Mouse (Mus musculus): ENCODE measurements around the gene Ccser1. TPM values are rescaled to one million over a fixed set of nuclear protein-coding genes. Genes with fewer than 3 reads are reported as not detected.

Gene Ccser1
- polyA plus RNA-seq, 1 experiment from 2014 or later: 2.0 TPM

DNA sequence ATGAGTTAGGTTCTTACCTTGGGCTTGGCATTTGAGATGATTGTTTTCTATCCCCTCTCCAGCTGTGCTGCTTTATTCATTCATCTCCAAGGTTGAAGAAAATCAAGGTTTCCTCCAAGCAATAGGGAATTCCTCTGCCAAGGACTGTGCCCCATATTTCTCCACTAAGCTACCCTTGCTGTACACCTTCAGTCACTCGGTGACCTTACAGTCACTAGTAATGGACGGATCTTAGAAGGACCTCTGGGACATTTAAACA lies 251.5 kb downstream of the Ccser1 start:
- Histone ChIP-seq H3K9me3 (replicated peaks) (no peaks in the 10 kb centered on the region), H3K27ac (replicated peaks) (peak overlapping the region; percentile 78; the same call in 1 of the 2 replicates), H3K4me3 (no peak overlapping the region), H3K4me1 (peaks cover 28% of the 10 kb centered on the region), H3K36me3 (no peaks in the 10 kb centered on the region), H3K27me3 (ENCODE audit: low read depth, poor library complexity, severe bottlenecking) (no peaks in the 10 kb centered on the region)
- 56% methylated on average over 2 of the region's 2 CpGs for WGBS
- no peak for DNase-seq (ENCODE audit: low spot score)

DNA sequence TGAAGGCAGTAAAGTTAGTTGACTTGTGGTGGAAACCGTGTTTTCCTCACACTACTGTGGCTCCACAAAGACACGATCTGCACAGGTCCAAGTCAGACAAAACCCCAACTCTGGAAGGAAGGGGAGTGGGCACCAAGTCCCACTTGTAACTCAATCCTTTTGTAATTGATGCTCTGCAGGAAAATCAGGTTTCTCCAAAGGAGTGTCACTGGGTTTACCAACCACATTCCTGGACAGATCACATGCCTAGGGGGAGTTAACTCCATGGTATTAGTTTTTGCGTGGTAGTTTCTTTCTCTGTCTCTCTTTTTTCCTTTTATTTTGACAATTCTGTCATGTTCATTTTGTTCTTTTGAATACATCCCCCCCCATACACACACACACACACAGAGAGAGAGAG lies 252.0 kb downstream of the Ccser1 start:
- WGBS: 49% methylated on average over 3 of the region's 3 CpGs
- Histone ChIP-seq H3K27ac (replicated peaks) (no peak overlapping the region), H3K36me3 (no peaks in the 10 kb centered on the region), H3K27me3 (ENCODE audit: low read depth, poor library complexity, severe bottlenecking) (no peaks in the 10 kb centered on the region), H3K4me3 (no peak overlapping the region), H3K4me1 (peaks cover 28% of the 10 kb centered on the region), H3K9me3 (replicated peaks) (no peaks in the 10 kb centered on the region)
- no peak for DNase-seq (ENCODE audit: low spot score)

DNA sequence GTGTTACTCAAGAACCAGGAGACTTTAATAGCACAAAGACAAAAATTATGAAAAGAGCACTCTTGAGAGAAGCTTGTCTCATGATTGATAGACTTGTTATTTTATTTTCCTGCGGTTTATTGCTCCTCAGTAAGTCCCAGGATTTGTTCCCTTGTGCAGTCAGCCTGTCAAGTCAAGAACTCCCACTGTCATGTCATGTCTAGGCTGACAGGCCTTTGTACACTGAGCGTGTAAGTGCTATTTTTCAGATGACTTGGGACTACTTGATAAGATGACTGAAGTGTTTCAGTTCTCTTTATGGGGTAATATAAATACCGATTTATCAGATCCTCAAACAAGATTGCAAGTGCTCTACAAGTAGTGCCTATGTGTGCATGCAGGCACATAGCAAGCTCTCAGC lies 252.6 kb downstream of the Ccser1 start:
- H3K4me1 ChIP-seq: peaks cover 28% of the 10 kb centered on the region
- 64% methylated on average over 3 of the region's 3 CpGs for WGBS
- H3K36me3 ChIP-seq: no peaks in the 10 kb centered on the region
- H3K4me3 ChIP-seq: no peak overlapping the region
- no peak for DNase-seq (ENCODE audit: low spot score)
- no peaks in the 10 kb centered on the region for H3K9me3 ChIP-seq (replicated peaks)
- no peaks in the 10 kb centered on the region for H3K27me3 ChIP-seq (ENCODE audit: low read depth, poor library complexity, severe bottlenecking)
- H3K27ac ChIP-seq (replicated peaks): no peak overlapping the region

DNA sequence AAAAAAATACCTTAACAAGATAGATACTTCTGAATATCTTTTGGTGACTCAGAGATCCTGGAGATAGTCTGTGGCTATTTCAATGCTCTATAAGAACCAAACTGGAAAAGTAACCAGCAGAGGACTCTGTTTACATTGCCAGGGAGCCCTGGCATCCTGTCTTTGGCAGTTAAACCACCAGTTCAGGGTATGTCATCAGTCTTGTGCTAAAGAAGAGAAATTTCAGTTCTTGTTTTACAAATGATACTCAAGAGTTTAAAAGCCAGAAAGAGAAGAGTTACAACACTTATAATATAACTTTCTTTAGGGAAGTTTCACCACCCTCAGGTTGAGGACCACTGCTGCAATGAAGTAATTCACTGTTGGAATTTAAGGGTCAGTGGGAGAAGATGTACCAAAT lies 258.0 kb downstream of the Ccser1 start:
- Histone ChIP-seq H3K27me3 (ENCODE audit: low read depth, poor library complexity, severe bottlenecking) (no peaks in the 10 kb centered on the region), H3K36me3 (no peaks in the 10 kb centered on the region), H3K27ac (replicated peaks) (no peak overlapping the region), H3K9me3 (replicated peaks) (no peaks in the 10 kb centered on the region), H3K4me1 (no peaks in the 10 kb centered on the region), H3K4me3 (no peak overlapping the region)
- DNase-seq (ENCODE audit: low spot score): no peak

DNA sequence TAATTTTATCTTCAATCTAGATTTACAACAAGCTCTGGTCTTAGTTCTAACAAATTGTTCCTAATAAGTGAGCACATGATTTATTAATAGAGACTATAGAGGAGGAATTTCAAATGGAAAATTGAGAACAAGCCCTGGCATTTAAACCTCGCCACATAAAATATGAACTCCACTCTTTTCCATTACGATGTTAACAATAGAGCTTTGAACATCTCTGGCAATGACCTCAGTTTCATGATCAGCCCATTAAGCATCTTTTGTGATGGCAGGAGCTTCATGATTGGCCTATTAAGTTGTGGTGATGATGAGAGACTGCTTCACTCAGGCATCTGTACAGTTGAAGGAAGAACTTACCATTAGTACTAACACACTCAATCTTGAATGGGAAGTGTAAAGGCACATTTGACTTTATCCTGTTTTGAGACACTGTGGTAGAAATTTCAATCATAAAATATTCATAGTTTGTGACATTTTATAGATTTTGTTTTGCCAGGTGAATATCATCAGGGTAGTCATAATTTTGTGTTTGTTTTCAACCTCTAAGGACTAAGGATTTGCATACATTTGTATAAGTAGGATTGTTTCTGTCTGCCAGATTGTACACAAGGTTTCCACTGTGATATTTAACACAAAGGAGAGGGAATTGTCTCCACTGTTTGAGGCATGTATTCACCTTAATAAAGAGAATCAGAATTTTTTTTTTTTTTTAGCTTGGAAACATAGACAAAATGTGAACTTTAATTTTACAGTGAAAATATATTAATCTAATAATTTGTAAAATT lies 291.4 kb downstream of the Ccser1 start:
- no peak for DNase-seq (ENCODE audit: low spot score)
- H3K36me3 ChIP-seq: no peaks in the 10 kb centered on the region
- H3K4me3 ChIP-seq: no peak overlapping the region
- no peaks in the 10 kb centered on the region for H3K4me1 ChIP-seq
- no peak overlapping the region for H3K27ac ChIP-seq (replicated peaks)
- H3K9me3 ChIP-seq (replicated peaks): no peaks in the 10 kb centered on the region
- WGBS: 95% methylated on average over 2 of the region's 2 CpGs
- H3K27me3 ChIP-seq (ENCODE audit: low read depth, poor library complexity, severe bottlenecking): no peaks in the 10 kb centered on the region

DNA sequence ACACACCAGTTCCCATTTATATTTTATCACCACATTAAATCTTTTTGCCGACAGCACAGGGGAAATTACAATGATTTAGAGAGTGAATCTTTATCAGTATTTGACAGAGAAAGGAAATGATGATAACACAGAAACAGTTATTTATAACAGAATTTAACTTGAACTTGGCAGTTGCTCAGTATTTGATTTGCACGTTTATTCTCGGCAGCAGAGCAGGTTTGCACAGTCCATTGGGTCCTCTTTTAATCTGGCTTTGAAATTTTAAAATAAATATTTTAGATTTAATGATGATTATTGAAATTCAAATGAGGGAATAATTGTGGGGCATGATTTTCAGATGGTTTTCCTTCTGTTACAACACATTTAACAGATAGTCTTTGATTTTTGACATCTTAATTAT lies 305.2 kb downstream of the Ccser1 start:
- Histone ChIP-seq H3K4me3 (no peak overlapping the region), H3K4me1 (no peaks in the 10 kb centered on the region), H3K27ac (replicated peaks) (no peak overlapping the region), H3K9me3 (replicated peaks) (no peaks in the 10 kb centered on the region), H3K36me3 (no peaks in the 10 kb centered on the region), H3K27me3 (ENCODE audit: low read depth, poor library complexity, severe bottlenecking) (no peaks in the 10 kb centered on the region)
- 96% methylated on average over 3 of the region's 3 CpGs for whole genome bisulfite sequencing
- no peak for DNase-seq (ENCODE audit: low spot score)

DNA sequence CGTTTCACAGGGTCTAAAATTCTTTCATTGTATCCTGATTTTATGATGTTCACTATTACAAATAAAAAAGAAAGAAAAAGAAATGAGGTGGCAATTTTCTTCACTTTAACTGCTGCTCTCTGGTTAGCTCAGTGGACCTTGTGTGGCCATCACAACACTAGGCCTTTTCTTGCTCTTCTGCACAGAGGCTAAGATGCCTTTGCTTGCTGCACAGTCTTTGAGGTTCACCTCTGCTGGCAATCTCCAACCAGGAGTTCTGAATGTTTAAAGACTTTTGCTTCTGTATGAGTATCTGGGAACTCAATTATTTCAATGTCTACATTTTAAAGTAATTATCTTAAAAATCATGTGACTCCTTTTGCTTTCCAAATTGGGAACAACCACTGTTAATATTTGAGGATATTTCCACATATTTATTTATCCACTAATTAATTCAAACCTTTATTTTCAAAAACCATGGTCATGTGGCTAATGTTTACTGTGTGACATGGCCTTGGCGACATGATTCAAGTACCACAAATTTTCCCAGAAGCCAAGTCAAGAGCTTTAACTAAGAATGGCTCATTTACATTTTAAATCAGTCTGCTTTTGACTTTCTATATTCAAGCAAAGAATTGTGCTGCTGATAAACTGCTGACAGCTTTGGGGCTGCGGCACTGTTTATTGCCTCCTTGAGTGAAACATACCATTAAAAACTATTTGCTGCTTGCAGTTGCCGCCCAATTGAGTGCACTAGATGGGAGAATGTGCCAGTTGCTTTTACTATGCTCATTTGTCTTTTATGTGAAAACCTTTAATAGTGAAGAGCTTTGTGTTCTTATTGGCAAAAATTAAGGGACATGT lies 312.1 kb downstream of the Ccser1 start:
- Histone ChIP-seq H3K9me3 (replicated peaks) (no peaks in the 10 kb centered on the region), H3K36me3 (no peaks in the 10 kb centered on the region), H3K4me1 (no peaks in the 10 kb centered on the region), H3K27me3 (ENCODE audit: low read depth, poor library complexity, severe bottlenecking) (no peaks in the 10 kb centered on the region), H3K4me3 (no peak overlapping the region), H3K27ac (replicated peaks) (no peak overlapping the region)
- no peak for DNase-seq (ENCODE audit: low spot score)
- 84% methylated on average over 4 of the region's 4 CpGs for WGBS

DNA sequence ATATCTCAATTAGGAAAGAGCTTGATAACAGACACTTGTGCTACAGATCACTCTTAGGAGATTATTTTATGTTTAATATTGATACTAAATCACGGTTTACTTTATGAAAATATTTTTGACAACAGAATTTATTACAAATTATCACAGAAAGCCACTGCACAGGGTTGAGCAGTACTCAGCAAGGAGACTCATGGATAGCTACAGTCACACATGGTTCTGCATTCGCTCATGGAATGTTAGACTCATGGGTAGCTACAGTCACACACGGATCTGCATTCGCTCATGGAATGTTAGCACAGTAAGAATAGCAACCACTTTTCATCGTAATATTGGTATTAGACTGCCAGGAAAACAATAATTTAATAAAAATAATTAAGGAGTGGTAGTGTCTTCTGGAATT lies 313.3 kb downstream of the Ccser1 start:
- no peak for DNase-seq (ENCODE audit: low spot score)
- Histone ChIP-seq H3K36me3 (no peaks in the 10 kb centered on the region), H3K4me3 (no peak overlapping the region), H3K27ac (replicated peaks) (no peak overlapping the region), H3K27me3 (ENCODE audit: low read depth, poor library complexity, severe bottlenecking) (no peaks in the 10 kb centered on the region), H3K9me3 (replicated peaks) (no peaks in the 10 kb centered on the region), H3K4me1 (no peaks in the 10 kb centered on the region)
- WGBS: 93% methylated on average over 5 of the region's 5 CpGs

DNA sequence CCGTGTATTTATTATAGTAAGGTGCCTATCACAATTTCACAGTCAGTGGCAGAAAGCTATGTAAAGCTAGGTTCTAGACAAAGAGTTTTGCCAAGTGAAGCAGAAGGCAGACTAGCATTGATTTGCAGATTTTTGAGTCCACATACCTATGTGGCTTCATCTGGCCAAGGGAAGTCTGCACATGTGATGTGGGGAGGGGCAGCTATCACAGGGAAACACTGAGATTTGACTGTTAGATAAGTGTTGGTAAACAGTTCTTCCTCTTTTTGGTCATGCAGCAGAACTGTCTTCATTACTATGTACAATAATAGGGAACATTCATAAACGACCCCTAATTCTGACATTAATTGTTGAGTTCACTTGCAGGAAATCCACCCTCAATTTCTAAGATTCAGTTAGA lies 335.2 kb downstream of the Ccser1 start:
- no peak overlapping the region for H3K4me3 ChIP-seq
- 84% methylated on average over 2 of the region's 2 CpGs for WGBS
- H3K27ac ChIP-seq (replicated peaks): no peak overlapping the region
- H3K36me3 ChIP-seq: no peaks in the 10 kb centered on the region
- no peak for DNase-seq (ENCODE audit: low spot score)
- no peaks in the 10 kb centered on the region for H3K9me3 ChIP-seq (replicated peaks)
- H3K4me1 ChIP-seq: no peaks in the 10 kb centered on the region
- no peaks in the 10 kb centered on the region for H3K27me3 ChIP-seq (ENCODE audit: low read depth, poor library complexity, severe bottlenecking)

DNA sequence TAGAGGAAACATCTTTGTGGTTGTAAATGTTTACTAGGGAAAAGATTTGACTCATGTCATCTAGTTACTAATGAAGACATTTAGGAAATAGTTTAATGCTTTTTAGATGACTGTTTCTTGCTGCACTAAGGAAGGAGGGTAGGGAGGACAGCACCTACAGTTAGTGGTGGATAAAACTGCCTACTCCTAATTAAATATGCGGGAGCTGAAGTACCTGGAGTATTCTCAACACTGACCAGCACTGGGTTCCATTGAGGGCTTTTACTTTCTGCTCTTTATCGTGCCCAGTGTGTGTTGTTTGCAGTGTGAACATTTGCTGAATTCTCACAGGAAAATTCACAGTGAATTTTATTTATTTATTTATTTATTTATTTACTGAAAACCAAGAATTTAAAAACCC lies 341.5 kb downstream of the Ccser1 start:
- DNase-seq (ENCODE audit: low spot score): no peak
- Histone ChIP-seq H3K36me3 (no peaks in the 10 kb centered on the region), H3K27ac (replicated peaks) (no peak overlapping the region), H3K4me3 (no peak overlapping the region), H3K27me3 (ENCODE audit: low read depth, poor library complexity, severe bottlenecking) (no peaks in the 10 kb centered on the region), H3K4me1 (no peaks in the 10 kb centered on the region), H3K9me3 (replicated peaks) (no peaks in the 10 kb centered on the region)
- 85% methylated on average over 2 of the region's 2 CpGs for WGBS

DNA sequence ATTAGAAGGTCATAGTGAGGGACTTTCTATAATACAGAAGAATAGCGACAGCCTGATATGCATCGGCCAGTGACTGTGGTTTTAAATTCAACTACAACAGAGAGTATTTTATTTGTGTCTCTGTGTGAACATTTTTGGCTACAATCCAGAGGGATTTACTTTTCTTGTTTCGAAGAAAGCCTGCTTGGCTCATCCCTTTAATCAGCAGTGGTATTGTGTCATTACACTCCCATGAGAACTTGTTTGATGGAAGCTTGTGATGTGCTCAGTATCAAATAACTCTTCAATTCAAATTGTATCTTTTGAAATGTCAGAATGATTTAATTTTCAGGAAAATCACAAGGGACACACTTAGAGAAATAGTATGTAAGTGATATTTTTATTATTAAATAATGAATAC lies 342.0 kb downstream of the Ccser1 start:
- H3K9me3 ChIP-seq (replicated peaks): no peaks in the 10 kb centered on the region
- H3K27ac ChIP-seq (replicated peaks): no peak overlapping the region
- H3K4me3 ChIP-seq: no peak overlapping the region
- WGBS: 82% methylated on average over 3 of the region's 3 CpGs
- H3K4me1 ChIP-seq: no peaks in the 10 kb centered on the region
- no peak for DNase-seq (ENCODE audit: low spot score)
- H3K27me3 ChIP-seq (ENCODE audit: low read depth, poor library complexity, severe bottlenecking): no peaks in the 10 kb centered on the region
- H3K36me3 ChIP-seq: no peaks in the 10 kb centered on the region

DNA sequence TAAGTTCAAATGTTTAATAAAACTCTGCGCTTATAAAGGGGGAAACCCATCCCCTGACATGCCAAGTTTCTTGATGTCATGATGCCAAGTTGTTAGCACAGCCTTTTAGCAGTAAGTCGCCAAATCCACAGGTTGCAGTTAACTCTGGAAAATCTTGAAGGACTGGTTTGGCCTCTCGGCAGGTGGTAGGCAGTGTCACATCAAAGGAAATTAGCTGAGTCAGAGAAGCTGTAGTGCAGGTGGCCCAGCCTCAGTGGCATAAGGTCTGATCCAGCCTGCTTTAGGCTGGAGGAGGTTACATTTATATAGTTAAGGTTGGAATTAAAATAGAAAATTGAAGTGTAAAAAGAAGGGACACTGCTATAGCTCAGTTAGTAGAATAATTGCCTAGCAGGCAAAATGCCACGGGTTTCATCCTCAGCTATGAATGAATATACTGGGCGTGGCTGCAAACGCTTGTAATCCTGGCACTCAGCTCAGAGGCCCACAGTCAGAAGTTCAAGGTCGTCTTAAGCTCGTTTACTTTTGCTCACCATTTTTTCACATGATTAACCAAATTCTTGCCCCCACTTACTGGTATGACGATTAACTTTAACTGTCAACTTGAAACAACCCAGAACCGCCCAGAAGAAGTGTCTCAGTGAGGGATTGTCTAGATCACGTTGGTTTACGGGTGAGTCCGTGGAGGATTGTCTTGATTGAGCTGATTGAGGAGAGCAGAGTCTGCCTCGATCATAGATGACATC lies 343.8 kb downstream of the Ccser1 start:
- Histone ChIP-seq H3K9me3 (replicated peaks) (no peaks in the 10 kb centered on the region), H3K27me3 (ENCODE audit: low read depth, poor library complexity, severe bottlenecking) (no peaks in the 10 kb centered on the region), H3K36me3 (no peaks in the 10 kb centered on the region), H3K27ac (replicated peaks) (no peak overlapping the region), H3K4me3 (no peak overlapping the region), H3K4me1 (no peaks in the 10 kb centered on the region)
- no peak for DNase-seq (ENCODE audit: low spot score)
- 58% methylated on average over 14 of the region's 14 CpGs for WGBS

DNA sequence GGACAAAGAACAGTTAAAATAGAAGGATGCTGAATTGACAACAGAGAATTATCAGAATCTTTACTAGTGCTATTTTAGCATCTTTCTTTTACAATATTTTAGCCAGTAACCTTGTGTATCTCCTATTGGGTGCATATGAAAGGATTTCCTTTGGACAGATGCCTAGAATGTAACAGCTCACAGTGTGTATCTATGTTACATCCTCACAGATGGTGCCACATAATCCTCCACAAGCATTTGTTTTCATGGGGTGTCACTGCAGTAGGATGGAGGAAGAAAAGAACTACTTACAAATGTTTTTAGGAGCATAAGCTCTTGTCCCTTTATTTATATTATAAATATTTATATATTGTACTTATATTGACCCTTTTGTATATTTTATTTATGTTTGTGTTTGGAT lies 360.6 kb downstream of the Ccser1 start:
- H3K9me3 ChIP-seq (replicated peaks): no peaks in the 10 kb centered on the region
- no peak for DNase-seq (ENCODE audit: low spot score)
- H3K36me3 ChIP-seq: no peaks in the 10 kb centered on the region
- H3K4me1 ChIP-seq: peaks cover 5% of the 10 kb centered on the region
- H3K27ac ChIP-seq (replicated peaks): no peak overlapping the region
- no peak overlapping the region for H3K4me3 ChIP-seq
- H3K27me3 ChIP-seq (ENCODE audit: low read depth, poor library complexity, severe bottlenecking): no peaks in the 10 kb centered on the region
